Mouse (Mus musculus) midbrain, embryonic 12.5 days (tissue): ENCODE data around the gene Iltifb. TPM values are rescaled to one million over a fixed set of nuclear protein-coding genes. Genes with fewer than 3 reads are reported as not detected.
"Not testable (repeated sequence)": the region's sequence is repeated elsewhere in the genome, so short reads cannot be mapped to it uniquely, and the experiment has no call there.

Experiments
- ATAC-seq: fragments of 200-750 bp; cut with Nextera tagmentation; 2 replicates; pipeline ENCODE4 v1.8.0; 2017; ENCODE audit warnings: low read depth, moderate TSS enrichment, moderate library complexity; ENCODE audit not compliant: low FRiP score
- H3K27ac ChIP-seq: fragments of 300-500 bp; sonication (generic); replicated peaks from 2 replicates; pipeline ENCODE4 v1.5.1; 2016; ENCODE audit warnings: mild to moderate bottlenecking
- H3K27me3 ChIP-seq: fragments of 300-500 bp; sonication (generic); 2 replicates; pipeline ENCODE4 v1.6.1; 2016; ENCODE audit warnings: mild to moderate bottlenecking
- H3K36me3 ChIP-seq: fragments of 300-500 bp; sonication (generic); 2 replicates; pipeline ENCODE4 v1.6.1; 2016
- H3K4me1 ChIP-seq: fragments of 300-500 bp; sonication (generic); 2 replicates; pipeline ENCODE4 v1.6.1; 2016
- H3K4me2 ChIP-seq: fragments of 300-500 bp; sonication (generic); replicated peaks from 2 replicates; pipeline ENCODE4 v1.6.1; 2016; ENCODE audit warnings: mild to moderate bottlenecking, moderate library complexity
- H3K4me3 ChIP-seq: fragments of 300-500 bp; sonication (generic); 2 replicates; pipeline ENCODE4 v1.5.1; 2016; ENCODE audit warnings: mild to moderate bottlenecking
- H3K9ac ChIP-seq: fragments of 300-500 bp; sonication (generic); replicated peaks from 2 replicates; pipeline ENCODE4 v1.6.1; 2016; ENCODE audit warnings: mild to moderate bottlenecking, moderate library complexity
- H3K9me3 ChIP-seq: fragments of 300-500 bp; sonication (generic); 2 replicates; pipeline ENCODE4 v1.6.1; 2016; ENCODE audit warnings: mild to moderate bottlenecking
- WGBS: fragments of 180-500 bp; shearing (Covaris S2); methylation state at CpG from one replicate; pipeline ENCODE4 v1.1.7; 2016; 5-methylcytosine and 5-hydroxymethylcytosine counted together
- polyA plus RNA-seq: library from polyadenylated mRNA; unstranded; fragments of >200 nt; fragmentation: Nextera tagmentation; extraction: Ambion mirVana; gene quantifications from 2 replicates; pipeline ENCODE4 v1.2.1, GENCODE M21; 2016

Iltifb gene
- not detected in 2 replicates for polyA plus RNA-seq

DNA sequence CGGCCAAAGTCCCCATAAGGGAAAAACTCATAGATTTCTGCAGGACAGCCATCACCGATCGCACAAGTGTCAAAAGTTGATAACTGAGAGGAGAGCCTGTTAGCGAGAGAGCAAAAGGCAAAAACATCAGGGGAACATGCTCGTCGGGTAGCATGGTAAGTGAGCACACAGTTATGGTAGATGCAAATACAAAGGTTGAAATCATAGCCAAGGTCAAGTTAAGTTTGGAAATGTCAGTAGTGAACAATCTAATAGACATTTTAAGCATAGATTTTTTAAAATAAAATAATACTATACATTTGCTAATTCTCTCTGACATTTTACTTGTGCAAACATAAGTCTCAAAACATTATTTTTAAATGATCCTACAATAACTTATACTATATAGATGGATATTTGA is at the start of gene Iltifb:
Gene Iltifb (minus strand): TSS at position 101 of the 400 bp plus-strand sequence.
- no peak for ATAC-seq
- WGBS = 96% methylated on average over 6 of the region's 6 CpGs
- no peaks in the 10 kb centered on the region for H3K4me1 ChIP-seq
- H3K4me2 ChIP-seq = no peak within 1 kb of the TSS
- H3K9ac ChIP-seq = no peak within 1 kb of the TSS
- H3K27me3 ChIP-seq = no peaks in the 10 kb centered on the region
- no peaks in the 10 kb centered on the region for H3K36me3 ChIP-seq
- no peaks in the 10 kb centered on the region for H3K9me3 ChIP-seq
- H3K4me3 ChIP-seq = no peak within 1 kb of the TSS
- H3K27ac ChIP-seq = no peak within 1 kb of the TSS

DNA sequence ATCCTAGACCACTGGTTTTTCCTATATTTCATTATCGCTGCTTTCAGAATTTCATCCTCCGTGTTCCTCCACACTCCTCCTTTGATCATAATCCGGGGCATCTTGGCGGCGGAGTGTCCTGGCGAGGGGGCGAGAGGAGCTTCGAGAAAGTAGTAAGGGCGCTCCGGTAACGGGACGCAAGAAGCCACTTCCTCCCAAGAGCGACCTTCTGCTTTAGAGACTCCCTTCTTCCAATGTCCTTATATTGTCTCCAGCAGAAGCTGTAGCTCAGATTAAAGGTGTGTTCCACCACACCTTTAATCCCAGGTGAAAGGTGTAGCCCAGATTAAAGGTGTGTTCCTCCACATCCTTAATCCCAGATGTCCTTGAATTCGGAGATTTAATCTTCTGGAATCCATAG is 48.3 kb upstream of the Iltifb start, which contains the start of gene Gm9046:
Gene Gm9046 (minus strand): TSS at position 101 of the 400 bp plus-strand sequence.
- no CpG with 5 or more reads among the region's 14 CpGs for WGBS
- not testable (repeated sequence) for H3K4me1 ChIP-seq, ATAC-seq

DNA sequence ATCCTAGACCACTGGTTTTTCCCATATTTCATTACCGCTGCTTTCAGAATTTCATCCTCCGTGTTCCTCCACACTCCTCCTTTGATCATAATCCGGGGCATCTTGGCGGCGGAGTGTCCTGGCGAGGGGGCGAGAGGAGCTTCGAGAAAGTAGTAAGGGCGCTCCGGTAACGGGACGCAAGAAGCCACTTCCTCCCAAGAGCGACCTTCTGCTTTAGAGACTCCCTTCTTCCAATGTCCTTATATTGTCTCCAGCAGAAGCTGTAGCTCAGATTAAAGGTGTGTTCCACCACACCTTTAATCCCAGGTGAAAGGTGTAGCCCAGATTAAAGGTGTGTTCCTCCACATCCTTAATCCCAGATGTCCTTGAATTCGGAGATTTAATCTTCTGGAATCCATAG is 42.9 kb upstream of the Iltifb start, which contains the start of gene Gm9045:
Gene Gm9045 (minus strand): TSS at position 101 of the 400 bp plus-strand sequence.
- WGBS = no CpG with 5 or more reads among the region's 14 CpGs

More for the DNA sequence above, 48.3 kb upstream of the Iltifb start, which contains the start of gene Gm9046:
- not testable (repeated sequence) for H3K27me3 ChIP-seq, H3K4me2 ChIP-seq, H3K36me3 ChIP-seq, H3K27ac ChIP-seq, H3K9me3 ChIP-seq, H3K9ac ChIP-seq, H3K4me3 ChIP-seq

DNA sequence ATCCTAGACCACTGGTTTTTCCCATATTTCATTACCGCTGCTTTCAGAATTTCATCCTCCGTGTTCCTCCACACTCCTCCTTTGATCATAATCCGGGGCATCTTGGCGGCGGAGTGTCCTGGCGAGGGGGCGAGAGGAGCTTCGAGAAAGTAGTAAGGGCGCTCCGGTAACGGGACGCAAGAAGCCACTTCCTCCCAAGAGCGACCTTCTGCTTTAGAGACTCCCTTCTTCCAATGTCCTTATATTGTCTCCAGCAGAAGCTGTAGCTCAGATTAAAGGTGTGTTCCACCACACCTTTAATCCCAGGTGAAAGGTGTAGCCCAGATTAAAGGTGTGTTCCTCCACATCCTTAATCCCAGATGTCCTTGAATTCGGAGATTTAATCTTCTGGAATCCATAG is 37.5 kb upstream of the Iltifb start, which contains the start of gene Gm9044:
Gene Gm9044 (minus strand): TSS at position 101 of the 400 bp plus-strand sequence.
- H3K4me2 ChIP-seq, H3K4me1 ChIP-seq, H3K9ac ChIP-seq, ATAC-seq, H3K4me3 ChIP-seq, H3K27me3 ChIP-seq, H3K9me3 ChIP-seq, H3K36me3 ChIP-seq, H3K27ac ChIP-seq: not testable (repeated sequence)
- no CpG with 5 or more reads among the region's 14 CpGs for WGBS

More for the DNA sequence above, 42.9 kb upstream of the Iltifb start, which contains the start of gene Gm9045:
- not testable (repeated sequence) for H3K9me3 ChIP-seq, H3K36me3 ChIP-seq, H3K27me3 ChIP-seq, H3K4me2 ChIP-seq, H3K4me1 ChIP-seq, H3K27ac ChIP-seq, ATAC-seq, H3K4me3 ChIP-seq, H3K9ac ChIP-seq

- not testable (repeated sequence) for H3K4me2 ChIP-seq, H3K27me3 ChIP-seq, H3K4me3 ChIP-seq, H3K9ac ChIP-seq, ATAC-seq, H3K36me3 ChIP-seq, H3K4me1 ChIP-seq, H3K27ac ChIP-seq, H3K9me3 ChIP-seq
- WGBS = no CpG with 5 or more reads among the region's 11 CpGs
Measured at GRCm38 (mm10) chr10:118326869-118327268, 32.0 kb upstream of the Iltifb start, which contains the start of gene Gm9040. Gm9040 (minus strand) TSS chr10:118326969.

- H3K36me3 ChIP-seq = no peaks in the 10 kb centered on the region
- H3K9ac ChIP-seq = no peak overlapping the region
- ATAC-seq = no peak
- H3K4me1 ChIP-seq = no peaks in the 10 kb centered on the region
- H3K4me3 ChIP-seq = no peak overlapping the region
- no peaks in the 10 kb centered on the region for H3K9me3 ChIP-seq
- no peak overlapping the region for H3K27ac ChIP-seq
- no peak overlapping the region for H3K4me2 ChIP-seq
- no peaks in the 10 kb centered on the region for H3K27me3 ChIP-seq
- WGBS = 86% methylated on average over 8 of the region's 8 CpGs
Measured at GRCm38 (mm10) chr10:118319024-118319423, 24.2 kb upstream of the Iltifb start.

DNA sequence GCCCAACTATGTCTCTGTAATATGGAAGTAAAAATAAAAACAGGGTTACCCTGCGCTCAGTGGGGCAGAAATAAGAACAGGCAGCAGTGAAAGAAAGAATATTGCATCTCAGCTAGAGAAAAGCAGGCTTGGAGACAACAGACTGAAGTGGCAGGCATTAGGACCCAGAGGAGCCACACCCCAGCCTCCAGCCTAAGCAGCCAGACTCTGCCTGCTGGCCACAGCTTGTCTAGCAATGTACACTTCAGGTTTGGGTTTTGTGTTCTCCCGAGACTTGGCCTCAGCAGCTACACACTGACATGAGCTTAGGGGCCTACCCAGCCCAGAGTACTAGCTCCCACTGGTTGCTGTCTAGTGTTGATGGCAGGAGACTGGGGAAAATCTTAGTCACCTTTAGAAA is 7.3 kb upstream of the Iltifb start:
- not testable (repeated sequence) for H3K9ac ChIP-seq, H3K27me3 ChIP-seq, H3K4me1 ChIP-seq, H3K36me3 ChIP-seq, H3K4me3 ChIP-seq, H3K4me2 ChIP-seq, H3K9me3 ChIP-seq, H3K27ac ChIP-seq, ATAC-seq
- WGBS = 43% methylated on average over 2 of the region's 2 CpGs

GRCm38 (mm10) chr10:118283016-118283415 is 11.8 kb downstream of the Iltifb start:
- ATAC-seq, H3K4me2 ChIP-seq, H3K9me3 ChIP-seq, H3K27ac ChIP-seq, H3K4me3 ChIP-seq, H3K27me3 ChIP-seq, H3K9ac ChIP-seq, H3K36me3 ChIP-seq, H3K4me1 ChIP-seq: not testable (repeated sequence)
- 96% methylated on average over 3 of the region's 5 CpGs for WGBS

- not testable (repeated sequence) for H3K27ac ChIP-seq, H3K9me3 ChIP-seq, H3K4me2 ChIP-seq, H3K4me1 ChIP-seq, H3K4me3 ChIP-seq, ATAC-seq, H3K36me3 ChIP-seq, H3K9ac ChIP-seq, H3K27me3 ChIP-seq
- WGBS = 90% methylated on average over 4 of the region's 7 CpGs
Measured at GRCm38 (mm10) chr10:118282565-118282964, 12.3 kb downstream of the Iltifb start.

DNA sequence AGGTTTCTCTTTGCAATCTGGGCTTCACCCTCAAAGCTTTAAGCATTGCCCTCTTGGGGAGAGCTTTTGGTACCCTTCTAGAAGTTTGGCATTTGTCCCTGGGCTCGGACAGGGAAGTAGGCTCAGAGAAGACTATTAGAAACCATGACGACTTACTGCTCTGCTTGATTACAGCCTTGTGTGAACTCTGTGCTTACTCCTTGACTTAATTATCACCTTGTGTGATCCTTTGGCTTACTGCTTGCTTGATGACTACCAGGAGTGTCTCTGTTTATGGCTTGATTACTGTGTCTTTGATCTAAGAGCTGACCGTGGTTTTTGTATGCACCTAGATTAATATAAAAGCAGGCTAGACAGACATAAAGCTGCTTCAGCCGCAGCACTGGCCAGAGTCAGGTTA is 16.8 kb downstream of the Iltifb start:
- not testable (repeated sequence) for H3K4me3 ChIP-seq, ATAC-seq, H3K27ac ChIP-seq, H3K9me3 ChIP-seq, H3K27me3 ChIP-seq, H3K9ac ChIP-seq, H3K36me3 ChIP-seq, H3K4me2 ChIP-seq, H3K4me1 ChIP-seq
- no CpG with 5 or more reads among the region's 4 CpGs for WGBS

GRCm38 (mm10) chr10:118271416-118271815 is 23.4 kb downstream of the Iltifb start:
- not testable (repeated sequence) for H3K9me3 ChIP-seq, ATAC-seq, H3K27ac ChIP-seq, H3K4me3 ChIP-seq, H3K4me1 ChIP-seq, H3K4me2 ChIP-seq, H3K9ac ChIP-seq, H3K36me3 ChIP-seq, H3K27me3 ChIP-seq
- no CpG with 5 or more reads among the region's 2 CpGs for WGBS

DNA sequence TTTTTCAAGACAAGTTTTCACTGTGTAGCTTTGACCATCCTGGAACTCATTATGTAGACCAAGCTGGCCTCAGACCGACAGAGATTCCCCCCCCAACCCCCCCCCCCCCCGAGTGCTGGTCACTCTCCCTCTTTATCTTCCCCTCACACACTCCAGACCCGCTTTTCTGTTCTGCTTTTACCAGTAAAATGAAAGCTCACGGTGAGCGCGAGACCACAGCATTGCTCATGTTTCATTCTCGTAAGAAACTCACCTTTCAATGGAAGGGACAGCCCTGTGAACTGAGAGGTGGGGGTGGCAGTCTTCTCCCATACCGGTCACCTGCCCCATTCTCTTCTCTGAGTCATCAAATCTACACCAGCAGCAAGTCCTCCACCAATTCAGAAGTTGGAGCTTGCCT is 26.0 kb downstream of the Iltifb start:
- H3K4me3 ChIP-seq, H3K36me3 ChIP-seq, H3K27me3 ChIP-seq, H3K27ac ChIP-seq, H3K4me2 ChIP-seq, H3K9ac ChIP-seq, ATAC-seq, H3K4me1 ChIP-seq, H3K9me3 ChIP-seq: not testable (repeated sequence)
- 88% methylated on average over 1 of the region's 8 CpGs for WGBS

DNA sequence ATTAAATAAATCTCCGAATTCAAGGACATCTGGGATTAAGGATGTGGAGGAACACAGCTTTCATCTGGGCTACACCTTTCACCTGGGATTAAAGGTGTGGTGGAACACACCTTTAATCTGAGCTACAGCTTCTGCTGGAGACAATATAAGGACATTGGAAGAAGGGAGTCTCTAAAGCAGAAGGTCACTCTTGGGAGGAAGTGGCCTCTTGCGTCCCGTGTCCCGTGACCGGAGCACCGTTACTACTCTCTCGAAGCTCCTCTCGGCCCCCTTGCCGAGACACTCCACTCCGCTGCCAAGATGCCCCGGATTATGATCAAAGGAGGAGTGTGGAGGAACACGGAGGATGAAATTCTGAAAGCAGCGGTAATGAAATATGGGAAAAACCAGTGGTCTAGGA is 36.5 kb downstream of the Iltifb start, which contains the start of gene Gm32802:
Gene Gm32802 (plus strand): TSS at position 301 of the 400 bp plus-strand sequence.
- not testable (repeated sequence) for H3K4me3 ChIP-seq, H3K27me3 ChIP-seq, H3K36me3 ChIP-seq, H3K4me1 ChIP-seq, H3K9me3 ChIP-seq, H3K9ac ChIP-seq, H3K4me2 ChIP-seq, ATAC-seq, H3K27ac ChIP-seq
- no CpG with 5 or more reads among the region's 13 CpGs for WGBS
